Mouse (Mus musculus): ENCODE results near the gene Eef1a2.

Eef1a2 gene

DNA sequence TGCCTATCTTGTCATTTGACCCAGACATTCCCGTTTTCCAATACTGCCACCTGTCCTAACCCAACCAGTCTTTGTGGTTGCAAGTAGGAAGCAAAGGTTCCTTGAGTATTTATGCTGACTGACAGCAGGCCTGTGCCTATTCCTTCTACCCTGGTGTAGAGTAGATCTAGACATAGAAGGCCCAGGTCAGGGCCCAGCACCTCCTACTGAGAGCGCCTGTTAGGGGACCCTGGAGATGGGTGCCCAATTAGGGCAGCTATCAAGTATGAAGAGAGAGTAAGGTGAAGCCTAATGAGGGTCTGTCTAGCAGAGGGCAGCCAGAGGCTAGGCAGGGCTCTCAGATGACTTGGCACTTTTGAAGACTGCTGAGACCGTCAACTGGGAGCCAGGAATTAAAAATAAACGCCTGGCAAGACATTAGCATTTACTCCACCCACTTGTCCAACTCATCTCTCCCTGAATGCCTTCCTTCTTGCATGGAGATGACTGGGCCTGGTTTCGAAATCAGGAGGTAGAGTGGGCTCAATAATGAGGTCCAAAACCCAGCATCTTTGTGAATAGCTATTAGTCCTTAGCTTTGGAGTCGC, 995 bp upstream of the Eef1a2 start:
- peak; percentile 15 for DNase-seq

GRCm38 (mm10) chr2:181157180-181157579, 366 bp upstream of the Eef1a2 start:
- no peak for DNase-seq

DNA sequence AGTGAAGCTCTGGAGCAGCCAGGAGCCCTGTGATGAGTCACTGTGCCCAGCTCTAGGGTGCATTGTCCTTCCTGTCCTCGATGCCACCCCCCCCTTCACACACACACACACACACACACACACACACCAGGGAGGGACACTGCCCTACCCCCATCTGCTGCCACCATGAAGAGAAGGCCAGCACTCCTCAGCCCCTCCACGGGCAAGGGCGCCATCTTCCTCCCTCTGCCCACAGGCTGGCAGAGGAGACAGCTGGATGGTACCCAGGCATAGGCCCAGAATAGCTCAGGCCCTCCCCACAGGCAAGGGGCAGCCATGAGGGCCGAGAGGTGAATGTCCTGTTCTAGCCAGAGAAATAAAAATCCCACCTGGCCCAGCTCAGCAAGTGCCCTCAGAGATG, 1.0 kb downstream of the Eef1a2 start:
- DNase-seq = peak; percentile 44

- DNase-seq = no peak
These were observed 1.9 kb downstream of the Eef1a2 start for GRCm38 (mm10) chr2:181154831-181155415.

DNA sequence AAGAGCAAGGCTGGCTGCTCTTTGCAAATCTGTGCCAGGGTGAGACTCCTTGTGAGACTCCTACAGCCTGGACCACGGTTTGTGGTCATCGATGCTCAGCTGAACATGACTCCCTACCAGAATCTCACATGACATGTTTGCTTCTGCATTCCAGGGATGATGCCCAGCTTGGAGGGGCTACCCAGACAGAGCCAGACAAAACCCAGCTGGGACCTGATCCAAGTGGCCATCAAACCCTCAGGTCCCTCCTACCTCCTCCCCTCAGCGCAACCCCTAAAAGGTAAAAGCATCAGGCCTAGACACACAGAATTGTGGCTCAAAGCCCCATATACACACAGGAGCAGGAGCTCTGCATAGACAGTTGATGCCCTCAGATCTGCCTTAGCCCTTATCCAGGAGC, 2.5 kb downstream of the Eef1a2 start:
- DNase-seq = no peak

DNA sequence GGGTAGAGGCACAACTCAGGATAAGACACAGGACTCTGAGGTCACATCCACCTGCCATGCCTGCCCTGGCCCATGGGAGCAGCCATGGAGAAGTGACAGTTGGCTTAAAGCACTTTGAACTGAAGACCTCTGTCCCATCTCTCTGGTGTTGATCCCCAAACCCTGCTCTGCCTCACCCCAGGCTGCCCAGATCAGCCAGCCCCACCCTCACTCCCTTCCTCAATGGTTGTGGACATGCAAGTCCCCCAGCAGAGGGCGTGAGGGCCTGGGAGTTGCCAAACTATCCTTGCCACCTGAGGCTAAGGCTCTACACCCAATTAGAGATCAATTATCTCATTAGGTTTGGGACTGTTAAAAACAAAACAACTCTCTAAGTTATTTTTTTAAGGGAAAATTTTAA, 3.0 kb downstream of the Eef1a2 start:
- no peak for DNase-seq

GRCm38 (mm10) chr2:181153131-181153530, 3.7 kb downstream of the Eef1a2 start:
- DNase-seq = no peak

- no peak for DNase-seq
These were observed 4.1 kb downstream of the Eef1a2 start for GRCm38 (mm10) chr2:181152701-181153100.

DNA sequence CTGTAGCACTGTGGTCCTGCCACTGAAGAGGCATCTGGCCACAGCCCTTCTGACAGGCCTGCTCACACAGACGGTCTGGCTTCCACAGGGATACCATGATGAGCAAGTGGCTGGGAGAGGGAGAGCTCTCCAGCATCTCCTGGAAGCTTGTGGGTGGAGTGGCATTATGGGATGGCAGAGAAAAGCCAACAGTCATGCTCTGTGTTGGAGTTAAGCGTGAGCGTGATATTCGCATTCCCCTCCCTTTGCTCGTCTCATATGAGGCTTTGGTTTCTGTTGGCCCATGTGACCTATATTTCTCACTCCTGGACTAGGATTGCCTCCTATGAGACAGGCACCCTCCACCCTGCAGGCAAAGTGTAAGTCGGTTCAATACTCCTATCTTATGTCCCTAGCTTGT, 6.5 kb downstream of the Eef1a2 start:
- no peak for DNase-seq

DNA sequence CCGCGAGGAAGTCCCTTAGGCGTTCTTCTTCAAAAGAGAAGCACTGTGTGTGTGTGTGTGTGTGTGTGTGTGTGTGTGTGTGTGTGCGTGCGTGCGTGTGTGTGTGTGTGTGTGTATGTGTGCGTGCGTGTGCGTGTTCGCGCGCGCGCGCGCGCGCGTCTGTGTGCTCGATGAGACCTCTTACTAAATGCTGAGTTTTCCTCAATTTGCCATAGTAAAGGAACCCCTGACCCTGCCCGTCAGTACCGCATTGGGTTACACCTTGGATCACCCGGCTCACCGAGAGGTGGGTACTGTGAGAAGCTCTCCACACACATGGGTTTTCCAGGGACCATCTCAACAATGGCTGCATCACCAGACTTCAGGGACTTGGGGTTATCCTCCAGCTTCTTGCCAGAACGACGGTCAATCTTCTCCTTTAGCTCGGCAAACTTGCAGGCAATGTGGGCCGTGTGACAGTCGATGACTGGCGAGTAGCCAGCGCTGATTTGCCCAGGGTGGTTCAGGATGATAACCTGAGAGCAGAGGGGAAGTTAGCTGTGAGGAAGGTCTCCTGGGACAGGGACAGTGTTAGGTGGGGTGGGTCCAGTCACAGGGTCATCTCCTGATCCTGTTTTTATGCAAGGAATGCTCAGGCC, 8.4 kb downstream of the Eef1a2 start:
- DNase-seq = no peak

DNA sequence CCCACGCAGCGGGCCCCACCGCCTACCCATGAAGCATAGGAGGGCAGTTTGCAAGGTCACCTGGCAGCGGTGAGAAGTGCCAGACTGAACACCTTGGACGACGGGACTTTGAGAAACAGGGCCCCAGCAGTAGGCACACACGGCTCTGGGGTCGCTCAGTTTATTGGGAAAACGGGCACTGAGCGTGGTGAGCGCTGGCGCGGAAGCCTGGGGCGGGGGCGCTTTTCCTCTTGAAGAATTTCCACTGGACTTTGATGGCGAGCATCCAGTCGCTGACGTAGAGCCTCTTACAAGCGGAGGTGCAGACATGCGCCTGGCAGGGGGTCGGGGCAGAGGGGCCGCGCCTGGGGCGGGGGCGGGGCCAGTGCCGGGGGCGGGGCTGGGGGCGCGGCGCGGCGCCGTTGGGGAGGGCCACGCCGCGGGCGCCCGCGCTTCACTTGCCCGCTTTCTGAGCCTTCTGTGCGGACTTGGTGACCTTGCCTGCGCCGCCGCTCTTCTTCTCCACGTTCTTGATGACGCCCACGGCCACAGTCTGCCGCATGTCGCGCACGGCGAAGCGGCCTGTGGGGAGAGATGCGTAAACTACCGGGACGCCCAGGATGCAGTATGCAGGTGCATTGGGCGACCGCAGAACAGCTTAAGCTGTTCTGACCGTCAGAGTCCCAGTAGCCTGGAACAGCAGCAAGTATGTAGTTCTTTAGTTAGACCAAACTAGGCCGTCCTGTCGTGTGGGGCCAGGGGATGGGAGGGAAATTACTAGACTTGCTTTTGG, 9.1 kb downstream of the Eef1a2 start:
- DNase-seq = no peak

DNA sequence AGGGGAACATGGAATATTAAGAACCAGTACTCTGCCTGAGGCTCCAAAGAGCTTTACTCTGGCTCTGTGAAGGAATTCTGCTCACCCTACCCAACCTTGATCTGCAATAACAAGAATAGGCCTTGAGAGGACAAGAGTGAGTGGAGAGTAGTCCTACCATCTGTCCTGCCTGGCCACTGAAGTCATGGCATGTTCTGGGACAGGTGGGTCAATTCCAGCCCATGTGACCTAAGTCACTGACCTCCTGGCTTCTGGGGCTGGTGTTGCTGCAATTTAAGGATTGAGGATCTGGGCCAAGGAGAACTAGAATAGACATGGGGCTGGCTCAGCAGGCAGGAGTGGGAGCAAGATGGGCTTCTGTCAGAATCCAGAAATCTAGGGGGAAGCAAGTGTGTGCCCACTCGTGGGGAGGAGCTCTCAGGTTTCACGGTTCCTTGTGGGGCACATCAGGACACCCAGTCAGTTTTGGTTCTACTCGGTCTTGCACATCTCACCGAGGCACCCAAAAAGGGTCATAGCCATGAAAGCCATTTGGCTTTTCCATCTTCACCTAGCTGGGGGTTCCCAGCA, 9.8 kb downstream of the Eef1a2 start:
- DNase-seq = no peak

DNA sequence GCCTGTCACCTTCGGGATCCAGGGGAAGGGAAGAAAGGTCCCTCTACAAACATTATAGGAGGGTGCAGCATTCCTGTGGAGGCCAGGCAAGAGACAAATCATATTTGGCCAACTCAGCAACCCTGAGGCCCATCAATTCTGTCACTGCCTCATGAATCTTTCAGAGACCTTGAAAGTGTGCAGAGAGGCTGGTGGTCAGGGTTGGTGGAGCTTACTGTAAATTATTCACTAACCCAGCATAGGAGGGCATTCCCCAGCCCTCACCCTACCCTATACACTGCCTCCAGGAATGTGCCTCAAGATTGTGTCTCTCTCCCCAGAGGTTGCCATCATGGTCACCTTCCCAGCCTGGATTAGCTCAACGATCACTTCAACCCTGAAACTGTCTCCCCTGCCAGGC, 12.1 kb downstream of the Eef1a2 start:
- DNase-seq = no peak

DNA sequence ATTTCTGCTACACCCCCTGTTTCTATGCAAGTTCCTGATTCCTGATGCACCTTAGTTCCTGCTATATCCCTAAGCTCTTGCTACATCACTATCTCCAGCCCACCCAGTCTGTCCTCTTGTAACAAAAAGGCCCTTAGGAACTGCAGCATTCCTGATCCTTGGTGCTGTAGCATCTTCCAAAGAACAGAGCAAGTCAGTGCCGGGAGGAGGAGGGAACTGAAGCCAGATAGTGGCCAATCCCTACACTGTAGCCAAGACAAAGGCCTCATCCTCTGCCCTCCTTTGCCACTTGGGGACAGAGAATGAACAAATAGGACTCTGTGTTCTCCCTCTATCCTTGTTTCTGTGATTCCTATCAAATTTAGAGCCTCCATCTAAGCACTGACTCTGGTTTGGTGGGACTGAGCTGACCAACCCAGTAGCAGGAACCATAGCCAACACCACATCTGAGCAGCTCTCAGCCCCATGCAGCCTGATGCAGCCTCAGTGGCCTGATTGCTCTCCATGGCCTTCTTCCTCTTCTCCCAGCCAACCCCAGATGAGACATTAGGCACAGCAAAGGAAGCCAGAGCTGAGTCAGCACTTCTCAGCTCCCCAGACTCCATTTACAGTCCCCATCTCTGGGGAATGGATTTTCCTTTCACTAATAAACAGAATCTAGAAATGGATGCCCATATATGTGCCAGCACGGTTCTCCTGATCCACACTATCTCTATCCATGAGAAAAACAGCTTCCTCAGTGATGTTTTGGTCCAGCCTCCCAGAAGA, 13.1 kb downstream of the Eef1a2 start:
- no peak for DNase-seq

GRCm38 (mm10) chr2:181142703-181143135, 14.1 kb downstream of the Eef1a2 start:
- no peak for DNase-seq

DNA sequence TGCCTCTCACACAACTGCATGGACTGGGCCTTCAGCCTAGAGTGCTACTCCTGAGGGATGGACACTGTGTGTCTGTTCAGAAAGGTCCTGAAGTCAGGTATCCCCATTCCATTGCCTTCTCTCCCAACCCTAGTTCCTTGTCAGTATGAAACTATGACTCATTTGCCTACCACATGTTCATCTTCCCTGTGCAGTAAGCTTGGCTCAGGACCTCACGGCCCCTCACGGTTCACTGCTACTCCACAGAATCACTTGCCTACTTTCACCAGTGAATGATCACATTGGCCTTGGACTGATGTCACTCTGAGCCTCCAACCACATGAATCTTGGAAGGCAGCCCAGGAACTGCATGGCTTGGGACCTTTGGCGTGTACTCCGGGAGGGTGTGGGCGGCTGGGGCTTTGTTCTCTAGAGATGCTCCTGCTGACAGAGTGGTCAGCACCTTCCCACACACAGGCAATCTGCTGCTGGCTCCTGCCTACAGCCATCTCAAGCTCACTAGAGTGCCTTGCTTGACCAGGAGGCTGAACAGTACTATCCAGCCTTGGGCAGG, 17.1 kb downstream of the Eef1a2 start:
- no peak for DNase-seq

DNA sequence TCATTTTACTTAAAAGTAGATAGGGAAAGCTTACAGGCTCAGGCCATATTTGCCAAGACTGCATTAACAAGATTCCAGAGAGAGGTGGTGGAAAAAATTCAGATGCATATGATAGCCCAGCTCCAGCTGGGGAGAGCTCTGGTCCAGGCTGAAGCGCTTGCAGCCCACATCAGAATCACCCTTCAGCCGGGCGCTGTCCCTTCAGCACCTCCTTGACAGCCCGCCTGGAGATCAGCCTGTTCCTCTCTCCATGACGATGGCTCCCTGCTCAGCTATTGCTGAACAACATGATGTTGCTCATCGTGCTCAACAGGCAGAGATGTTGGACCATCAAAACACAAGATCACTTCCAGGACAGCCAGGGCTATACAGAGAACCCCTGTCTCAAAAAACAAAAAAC, 19.9 kb downstream of the Eef1a2 start:
- DNase-seq = no peak

DNA sequence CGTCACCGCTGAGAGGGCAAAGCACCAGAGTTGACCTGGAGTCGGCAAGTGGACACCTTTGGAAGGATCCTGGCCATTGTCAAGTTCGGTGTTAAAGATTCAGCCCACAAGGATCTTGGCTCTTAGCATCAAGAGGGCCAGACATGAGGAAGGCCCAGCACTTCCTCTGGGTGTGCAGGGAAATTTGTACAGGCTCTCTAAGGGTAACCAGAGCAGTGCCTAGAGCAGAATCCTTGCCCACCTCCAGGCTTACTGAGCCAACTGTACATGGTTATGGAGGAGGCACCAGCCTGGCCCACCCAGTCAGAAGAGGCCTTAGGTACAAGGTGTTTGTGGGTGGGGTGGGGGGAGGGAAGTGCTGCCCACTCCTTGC, 21.4 kb downstream of the Eef1a2 start:
- no peak for DNase-seq

- no peak for DNase-seq
These were observed 22.0 kb downstream of the Eef1a2 start, which contains the start of gene Kcnq2 for GRCm38 (mm10) chr2:181134591-181135445. Gene Kcnq2 (minus strand): TSS chr2:181135300.

DNA sequence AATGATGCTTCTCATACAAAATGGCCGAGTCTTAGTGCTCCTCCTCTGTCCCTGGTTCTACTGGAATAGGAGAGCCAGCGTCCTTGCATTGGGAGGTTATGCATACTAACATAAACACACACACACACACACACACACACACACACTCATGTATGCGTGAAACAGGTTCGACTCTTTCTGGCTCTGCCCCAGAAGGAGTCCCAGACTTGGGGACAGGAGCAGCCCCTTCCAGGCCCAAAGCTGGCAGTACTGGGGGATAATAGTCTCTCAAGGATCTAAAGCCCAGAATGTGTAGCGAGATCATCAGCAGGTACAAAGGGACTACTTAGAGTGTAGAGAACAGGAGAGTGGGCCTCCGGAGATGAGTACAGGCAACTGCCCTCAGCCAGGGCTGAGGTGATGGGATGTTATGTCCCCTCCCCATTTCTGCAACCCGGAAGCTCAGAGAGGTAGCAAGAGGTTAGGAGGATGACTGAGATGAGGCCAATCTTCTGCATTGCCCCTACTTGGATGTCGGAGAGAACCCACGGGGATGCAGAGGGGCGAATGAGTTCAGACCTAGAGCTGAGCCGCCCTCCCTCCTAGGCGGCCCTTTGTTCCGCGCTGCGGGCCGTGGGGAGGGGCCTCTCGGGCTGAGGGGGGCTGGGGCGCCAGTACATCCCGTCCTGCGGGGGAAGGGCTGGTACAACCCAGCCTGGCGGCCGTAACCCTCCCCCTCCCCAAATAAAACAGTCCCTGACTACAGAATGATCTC, 22.8 kb downstream of the Eef1a2 start:
- DNase-seq = no peak

DNA sequence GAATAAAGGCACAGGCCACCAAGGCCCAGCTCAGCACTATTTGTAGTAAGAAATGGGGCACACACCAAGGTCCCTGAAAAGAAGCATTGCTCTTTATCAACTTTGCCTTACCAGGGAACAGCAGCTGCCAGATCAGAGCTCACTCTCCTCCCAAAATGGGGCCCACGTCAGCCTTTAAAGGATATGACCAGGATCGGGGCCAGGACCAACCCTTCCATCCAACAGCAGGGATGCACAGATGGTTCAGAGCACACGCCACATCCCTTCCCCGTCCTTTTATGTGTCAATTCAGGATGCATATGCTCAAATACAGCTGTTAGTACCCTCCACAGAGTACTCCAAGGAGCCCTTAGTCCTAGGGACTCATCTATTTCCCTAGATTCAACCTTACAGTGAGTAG, 26.6 kb downstream of the Eef1a2 start:
- no peak for DNase-seq

Data from right cerebral cortex, postnatal 25 days (tissue).